Mouse (Mus musculus): ENCODE results near the gene Gm14418. TPM values are rescaled to one million over a fixed set of nuclear protein-coding genes. Genes with fewer than 3 reads are reported as not detected.
"Not testable (repeated sequence)": the region's sequence is repeated elsewhere in the genome, so short reads cannot be mapped to it uniquely, and the experiment has no call there.

Gene Gm14418
- 13.3 and 15.1 TPM in 2 replicates for polyA plus RNA-seq (2014; fragmentation: Nextera tagmentation; extraction: Ambion mirVana)

GRCm38 (mm10) chr2:177398096-177398495 is at the start of gene Gm14418:
Gm14418 (minus strand) TSS chr2:177398320.
- H3K9me3 ChIP-seq (ENCODE audit: control insufficient read depth, low read depth, low read length); H3K9ac ChIP-seq (replicated peaks; ENCODE audit: low read depth, low read length); H3K27ac ChIP-seq (ENCODE audit: low read length); H3K36me3 ChIP-seq (ENCODE audit: control insufficient read depth, insufficient read depth, low read length); H3K4me1 ChIP-seq (ENCODE audit: control insufficient read depth, insufficient read depth, low read length); ATAC-seq (ENCODE audit: insufficient number of reproducible peaks, insufficient read depth, low FRiP score, low read depth); H3K27me3 ChIP-seq (ENCODE audit: control insufficient read depth, insufficient read depth, low read length); H3K4me2 ChIP-seq (replicated peaks; ENCODE audit: low read depth, low read length): not testable (repeated sequence)
- H3K4me3 ChIP-seq (ENCODE audit: low read depth, low read length) = peak within 1 kb of the TSS; percentile 16; the same call in 1 of the 2 replicates
- 23% methylated on average over 6 of the region's 6 CpGs for WGBS

Other genes with a start within 250 kb of the Gm14418 start
- 30.4 and 35.7 TPM in 2 replicates for gene Gm14410, start 191.9 kb downstream of the Gm14418 start, polyA plus RNA-seq (2014; fragmentation: Nextera tagmentation; extraction: Ambion mirVana)
- not detected in 2 replicates for gene Gm14409, start 131.3 kb downstream of the Gm14418 start, polyA plus RNA-seq (2014; fragmentation: Nextera tagmentation; extraction: Ambion mirVana)
- 0.46 and 0.91 TPM in 2 replicates for gene Gm14412, start 74.0 kb downstream of the Gm14418 start, polyA plus RNA-seq (2014; fragmentation: Nextera tagmentation; extraction: Ambion mirVana)
- 21.1 and 23.2 TPM in 2 replicates for gene Zfp970, start 66.4 kb upstream of the Gm14418 start, polyA plus RNA-seq (2014; fragmentation: Nextera tagmentation; extraction: Ambion mirVana)
- gene Gm14403, start 99.9 kb upstream of the Gm14418 start, polyA plus RNA-seq (2014; fragmentation: Nextera tagmentation; extraction: Ambion mirVana) = 8.0 and 8.7 TPM in 2 replicates
- not detected in 2 replicates for gene Gm14406, start 179.9 kb upstream of the Gm14418 start, polyA plus RNA-seq (2014; fragmentation: Nextera tagmentation; extraction: Ambion mirVana)